Mouse (Mus musculus) frontal cortex, postnatal 10 days (tissue): ENCODE results near the gene C1qtnf4.

Experiments used
- DNase-seq, 2 experiments: peaks; one replicate each; pipeline ENCODE4 v3.0.0; 2022; ENCODE audit warnings: low spot score in 2 of 2, mixed read lengths in 1 of 2

Gene C1qtnf4

DNA sequence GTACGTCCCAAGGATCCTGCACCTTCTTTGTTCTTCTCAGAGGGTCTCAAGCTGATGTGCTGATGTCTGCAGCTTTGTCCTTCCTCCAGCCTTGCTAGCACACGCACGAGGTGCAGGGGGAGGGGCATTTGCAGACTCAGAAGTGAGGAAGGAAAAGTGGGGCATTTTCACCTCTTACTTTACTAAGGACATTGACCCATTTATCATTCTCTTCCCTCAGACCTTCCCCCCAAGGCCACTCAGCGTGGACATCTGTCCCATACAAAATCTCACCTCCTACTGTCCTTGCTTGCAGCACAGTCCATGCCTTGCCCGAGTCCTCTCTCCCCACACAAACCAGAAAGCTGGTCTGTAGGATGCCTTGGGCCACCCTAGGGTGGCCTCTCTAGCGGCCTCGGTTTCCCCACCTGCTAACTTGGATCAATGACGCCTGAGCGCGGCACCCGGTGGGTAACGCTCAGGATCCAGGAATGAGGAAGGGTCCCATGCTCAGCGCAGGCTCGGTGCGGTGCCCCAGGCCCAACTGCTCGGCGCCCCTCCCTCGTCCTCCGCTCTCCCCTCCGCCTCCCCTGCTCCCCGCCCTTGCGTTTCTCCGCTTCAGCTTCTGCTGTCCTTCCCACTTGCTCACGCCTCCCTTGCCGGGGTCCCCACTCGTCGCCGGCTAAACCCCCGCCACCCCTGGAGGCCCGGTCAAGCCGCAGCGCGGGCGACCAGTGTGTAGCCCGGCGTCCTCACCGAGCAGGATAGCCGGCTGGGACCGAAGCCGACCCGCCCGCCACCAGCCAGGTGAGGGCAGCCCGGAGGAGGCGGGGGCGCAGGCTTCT is at the start of gene C1qtnf4:
Gene C1qtnf4, plus strand, starts transcription at position 643 of the 824 bp plus-strand sequence.
- DNase-seq = peak in 1 of 2 experiments; percentile 54

DNA sequence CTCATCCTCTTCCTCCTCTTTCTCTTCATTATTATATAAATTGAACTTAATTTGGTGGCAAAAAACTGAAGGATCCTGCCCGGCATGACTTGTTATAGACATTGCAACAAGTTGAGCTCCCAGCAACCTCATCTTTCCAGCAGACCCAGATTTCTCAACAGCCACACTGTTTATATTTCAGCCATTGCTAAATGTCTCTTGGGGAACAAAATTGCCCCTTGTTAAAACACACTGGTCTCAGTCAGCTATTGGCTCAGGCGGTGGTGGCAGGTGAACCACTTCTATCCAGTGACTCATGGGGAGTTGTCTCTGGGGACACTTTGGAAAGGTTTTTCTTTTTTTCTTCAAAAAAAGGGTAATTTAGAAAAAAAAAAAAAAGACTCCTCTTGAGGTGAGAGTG is 47.0 kb upstream of the C1qtnf4 start:
- DNase-seq = no peak

DNA sequence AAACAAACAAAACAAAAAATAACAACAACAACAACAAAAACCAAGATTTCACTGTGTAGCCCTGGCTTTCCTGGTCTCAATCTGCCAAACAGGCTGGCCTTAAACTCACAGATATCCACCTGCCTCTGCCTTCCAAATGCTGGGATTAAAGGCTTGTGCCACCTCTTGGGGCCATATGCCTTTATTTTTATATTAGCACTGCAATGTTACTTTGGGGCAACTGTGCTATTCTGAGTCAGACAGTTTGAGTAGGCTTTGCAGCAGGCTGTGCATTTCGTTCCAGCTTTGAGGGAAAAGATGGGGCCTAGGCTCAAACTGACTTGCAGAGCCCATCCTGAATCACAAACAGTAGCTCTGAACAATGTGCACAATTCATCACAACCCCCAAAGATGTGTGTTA is 42.0 kb upstream of the C1qtnf4 start:
- no peak for DNase-seq

DNA sequence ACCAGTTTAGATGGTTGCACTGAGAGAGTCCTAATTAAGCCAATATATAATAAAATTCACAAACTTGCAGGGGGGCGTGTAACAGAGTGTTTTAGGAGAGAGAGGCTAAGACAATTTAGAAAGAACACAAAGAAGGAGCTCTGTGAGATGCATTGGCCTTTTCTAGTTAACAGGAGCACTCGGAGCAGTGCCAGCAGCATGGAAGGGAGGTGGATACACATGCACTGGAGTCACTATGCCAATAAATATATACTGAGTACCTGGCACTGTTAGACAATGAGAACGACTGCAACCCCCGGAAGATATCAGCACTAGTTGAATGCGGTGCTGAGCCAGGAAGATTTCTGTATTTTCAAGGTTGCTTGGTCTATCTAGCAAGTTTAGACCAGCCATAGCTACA is 41.4 kb upstream of the C1qtnf4 start:
- DNase-seq = no peak

DNA sequence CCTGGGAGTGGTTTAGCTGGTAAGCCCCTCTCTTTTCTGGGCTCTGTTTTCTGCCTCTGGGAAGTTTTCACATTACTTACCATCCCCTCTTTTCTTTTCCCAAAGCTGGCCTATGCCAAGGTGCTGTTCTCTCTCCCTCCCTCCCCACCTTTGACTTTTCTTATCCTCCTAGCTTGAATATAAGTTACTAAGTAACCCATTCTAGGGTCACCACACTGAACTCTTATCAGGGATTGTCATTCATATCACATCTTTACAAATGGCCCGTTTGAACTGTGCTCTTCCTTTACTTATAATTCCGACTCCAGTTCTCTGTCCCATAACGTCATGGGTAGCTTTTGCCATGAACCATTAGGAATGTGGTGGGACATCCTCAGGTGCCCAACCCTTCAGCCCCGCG is 40.4 kb upstream of the C1qtnf4 start:
- no peak for DNase-seq

DNA sequence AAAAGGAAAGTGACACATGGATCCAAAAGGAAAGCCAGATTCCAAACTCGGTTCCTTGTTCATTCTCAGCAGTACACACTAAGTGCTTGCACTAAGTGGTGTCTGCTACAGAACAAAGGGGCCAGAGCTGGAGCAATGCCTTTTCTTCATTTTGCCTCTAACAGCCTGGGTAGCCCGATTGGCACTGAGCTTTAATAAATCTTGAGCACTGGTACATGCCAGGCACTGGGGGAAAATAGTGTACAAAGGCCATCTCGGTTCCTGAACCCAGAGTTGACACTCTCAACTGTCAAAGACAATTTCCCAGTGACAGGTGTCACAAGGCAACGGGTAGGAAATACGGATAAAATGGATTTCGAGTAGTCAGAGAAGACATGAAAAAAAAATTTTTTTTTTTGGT is 39.5 kb upstream of the C1qtnf4 start:
- DNase-seq = peak in 1 of 2 experiments; percentile 20

DNA sequence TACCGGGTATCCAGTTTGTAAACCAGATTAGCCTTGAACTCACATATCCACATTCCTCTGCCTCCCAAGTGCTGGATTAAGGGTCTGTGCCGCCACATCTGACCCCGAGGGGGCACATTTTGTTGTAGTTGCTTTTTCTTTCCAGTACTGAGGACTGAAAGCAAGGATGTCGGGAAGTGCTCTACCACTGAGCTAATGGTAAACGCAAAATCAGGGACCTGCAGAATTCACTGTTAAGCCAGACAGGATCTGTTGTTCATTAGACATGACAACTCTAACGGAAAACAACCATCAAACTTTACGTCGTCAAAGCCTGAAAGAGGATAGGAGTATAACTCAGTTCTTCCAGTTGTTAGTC is 39.1 kb upstream of the C1qtnf4 start:
- peak in 1 of 2 experiments; percentile 29 for DNase-seq

DNA sequence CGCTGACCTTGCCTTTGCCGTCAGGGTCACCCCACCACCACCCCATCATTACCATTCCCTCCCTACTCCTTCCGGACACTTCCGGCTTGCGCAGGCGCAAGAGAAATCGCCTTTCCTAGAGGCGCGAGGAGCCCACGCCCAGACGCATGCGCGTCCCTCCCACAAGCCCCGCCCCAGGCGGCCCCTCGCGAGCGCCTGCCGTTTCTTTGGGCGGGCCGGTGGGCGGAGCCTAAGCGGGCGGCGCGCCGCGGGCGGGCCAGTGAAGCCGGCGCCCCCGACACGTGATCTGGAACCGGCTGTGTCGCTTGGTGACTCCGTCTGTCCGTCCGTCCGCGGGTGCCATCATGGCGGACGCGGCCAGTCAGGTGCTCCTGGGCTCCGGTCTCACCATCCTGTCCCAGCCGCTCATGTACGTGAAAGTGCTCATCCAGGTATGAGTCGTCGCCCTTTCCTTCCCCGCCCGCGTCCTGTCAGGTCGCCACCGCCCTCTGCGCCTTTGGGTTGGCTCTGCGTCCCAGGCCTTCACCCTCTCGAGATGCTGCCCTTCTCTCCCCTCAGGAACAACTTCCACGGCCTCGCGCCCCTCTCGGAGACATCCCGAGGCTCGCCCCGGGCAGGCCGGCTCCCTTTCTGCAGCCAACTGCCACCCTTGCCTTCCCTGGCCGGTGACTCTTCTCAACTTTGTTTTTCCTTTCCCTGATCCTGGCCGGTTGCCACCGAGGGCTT is 38.5 kb upstream of the C1qtnf4 start, which contains the start of gene Mtch2:
Gene Mtch2, plus strand, starts transcription at position 201 of the 726 bp plus-strand sequence.
- peak; percentile 97 to 98 for DNase-seq

DNA sequence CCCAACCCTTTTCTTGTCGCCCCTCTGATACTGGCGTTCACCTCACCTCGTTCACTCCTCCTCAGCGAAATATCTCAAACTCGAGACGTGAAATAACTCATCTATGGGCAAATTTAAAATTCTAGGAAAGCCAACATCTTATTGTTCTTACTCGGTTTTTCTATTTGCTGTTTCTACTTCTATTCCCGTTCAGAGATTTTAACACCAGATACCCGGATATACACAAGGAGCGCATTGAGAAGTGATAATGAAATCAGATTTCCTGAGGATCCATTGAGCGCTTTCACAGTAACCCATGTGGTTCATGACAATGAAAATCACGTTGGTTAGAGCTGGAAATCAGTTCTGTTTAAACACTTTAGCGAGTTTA is 38.0 kb upstream of the C1qtnf4 start:
- DNase-seq = no peak

DNA sequence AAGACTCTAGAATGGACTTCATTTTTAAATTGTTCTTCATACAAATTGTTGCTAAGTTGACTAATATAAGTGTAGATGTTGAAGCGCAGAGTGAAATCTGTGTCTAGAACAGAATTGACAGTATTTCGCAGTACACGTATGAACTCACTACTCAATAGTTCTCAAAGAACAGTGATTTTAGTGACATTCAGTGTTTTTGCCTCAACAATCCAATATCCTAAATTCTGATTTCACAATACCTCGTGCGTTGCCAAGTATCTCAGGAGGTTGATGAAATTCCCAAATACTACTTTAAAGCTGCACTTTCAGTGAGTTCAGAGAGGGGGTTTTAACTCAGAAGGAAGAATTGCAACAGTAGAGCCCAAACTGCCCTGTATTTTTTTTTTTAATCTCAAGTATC is 37.3 kb upstream of the C1qtnf4 start:
- DNase-seq = no peak

DNA sequence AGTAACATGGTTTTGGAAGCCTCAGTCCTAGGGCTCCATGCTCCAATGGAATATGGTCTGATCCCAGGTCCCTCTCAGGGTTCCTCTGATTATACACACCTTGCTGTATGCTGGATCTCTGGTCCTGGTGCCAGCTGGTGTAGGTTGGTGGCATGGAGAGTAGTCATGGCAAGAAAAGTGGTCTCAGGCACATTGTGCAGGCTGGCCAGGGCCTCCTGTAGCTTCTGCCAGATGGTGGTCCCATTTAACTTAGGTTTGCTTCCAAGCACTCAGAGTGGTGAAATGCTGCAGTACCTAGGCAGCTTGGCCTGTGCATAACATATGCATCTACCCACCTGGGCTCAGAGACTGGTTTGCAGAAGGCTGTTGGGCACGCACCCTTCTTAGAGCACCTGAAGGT is 35.3 kb upstream of the C1qtnf4 start:
- DNase-seq = no peak

DNA sequence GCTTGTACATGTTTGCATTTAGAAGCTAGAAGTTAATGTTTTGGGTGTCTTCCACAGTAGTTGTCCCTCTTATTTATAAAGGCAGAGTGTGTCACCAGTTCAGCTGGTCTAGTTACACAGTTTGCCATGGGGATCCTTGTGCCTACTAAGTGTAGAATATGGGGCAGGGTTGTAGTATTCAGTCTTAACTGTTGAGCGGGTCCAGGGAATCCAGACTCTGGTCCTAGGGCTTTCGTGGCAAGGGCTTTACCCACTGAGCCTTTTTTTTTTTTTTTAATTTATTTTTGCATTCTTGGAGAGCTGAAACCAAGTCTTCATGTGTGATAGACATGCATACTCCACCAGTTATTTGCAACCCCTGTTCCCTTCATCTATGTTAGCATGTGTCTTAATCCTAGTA is 24.2 kb upstream of the C1qtnf4 start:
- DNase-seq = no peak

DNA sequence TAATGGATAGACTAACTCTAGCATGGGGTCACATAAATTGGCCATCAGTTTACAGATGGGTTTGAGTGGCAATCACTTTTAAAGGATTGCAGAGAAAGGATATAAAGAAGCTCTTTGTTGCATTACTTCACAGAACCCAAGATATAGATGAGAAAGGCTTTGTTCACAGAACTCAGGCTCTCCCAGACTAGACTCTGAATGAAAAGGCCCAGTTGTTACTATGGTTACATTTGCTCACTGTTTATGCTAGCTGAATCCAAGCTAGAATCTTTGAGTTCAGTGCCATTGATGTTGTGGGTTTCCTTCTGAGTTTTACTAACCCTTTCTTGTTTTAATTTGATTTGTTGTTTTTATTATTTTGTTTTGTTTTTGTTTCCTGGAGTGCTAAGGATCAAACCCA is 21.5 kb upstream of the C1qtnf4 start:
- no peak for DNase-seq

DNA sequence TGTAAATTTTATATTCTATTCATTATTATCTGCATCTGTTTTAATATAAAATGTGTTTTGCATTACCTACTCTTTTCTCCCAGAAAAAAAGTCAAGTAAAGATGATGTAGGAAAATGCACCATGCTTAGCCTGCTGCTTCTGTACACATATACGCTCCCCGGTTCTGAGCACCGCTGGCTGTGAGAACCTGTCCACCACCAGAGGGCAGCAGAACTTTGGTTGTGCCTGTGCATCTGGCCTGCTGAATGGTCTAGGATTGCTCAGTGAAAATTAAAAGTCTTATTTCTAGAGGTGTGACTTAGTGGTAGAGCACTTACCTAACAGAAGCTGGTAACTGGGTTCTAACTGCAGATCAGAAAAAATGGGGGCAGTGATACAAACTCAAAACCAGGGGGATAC is 19.1 kb upstream of the C1qtnf4 start:
- peak; percentile 63 to 81 for DNase-seq

DNA sequence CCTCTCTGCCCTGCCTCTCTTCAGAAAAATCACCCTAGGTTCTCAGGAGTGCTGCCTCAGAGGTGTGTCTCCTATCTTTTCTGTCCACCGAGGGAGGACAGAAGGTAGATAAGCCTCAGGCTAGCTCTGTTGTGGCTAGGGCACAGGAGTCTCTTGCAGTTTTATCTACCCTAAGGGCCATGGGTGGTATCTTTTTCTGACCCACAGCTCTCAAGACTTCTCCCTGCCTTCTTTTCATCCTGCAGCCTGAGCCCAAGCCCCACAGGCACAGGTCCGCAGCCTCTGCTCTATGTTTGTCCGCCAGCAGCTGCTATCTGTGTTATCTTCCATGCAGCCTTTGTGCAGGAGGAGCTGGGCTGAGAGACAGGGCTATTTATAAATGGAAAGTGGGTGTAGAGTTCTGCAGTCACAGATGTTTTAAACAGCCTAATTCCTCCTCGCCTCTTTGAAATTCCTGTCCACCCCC is 15.5 kb upstream of the C1qtnf4 start:
- DNase-seq = no peak

DNA sequence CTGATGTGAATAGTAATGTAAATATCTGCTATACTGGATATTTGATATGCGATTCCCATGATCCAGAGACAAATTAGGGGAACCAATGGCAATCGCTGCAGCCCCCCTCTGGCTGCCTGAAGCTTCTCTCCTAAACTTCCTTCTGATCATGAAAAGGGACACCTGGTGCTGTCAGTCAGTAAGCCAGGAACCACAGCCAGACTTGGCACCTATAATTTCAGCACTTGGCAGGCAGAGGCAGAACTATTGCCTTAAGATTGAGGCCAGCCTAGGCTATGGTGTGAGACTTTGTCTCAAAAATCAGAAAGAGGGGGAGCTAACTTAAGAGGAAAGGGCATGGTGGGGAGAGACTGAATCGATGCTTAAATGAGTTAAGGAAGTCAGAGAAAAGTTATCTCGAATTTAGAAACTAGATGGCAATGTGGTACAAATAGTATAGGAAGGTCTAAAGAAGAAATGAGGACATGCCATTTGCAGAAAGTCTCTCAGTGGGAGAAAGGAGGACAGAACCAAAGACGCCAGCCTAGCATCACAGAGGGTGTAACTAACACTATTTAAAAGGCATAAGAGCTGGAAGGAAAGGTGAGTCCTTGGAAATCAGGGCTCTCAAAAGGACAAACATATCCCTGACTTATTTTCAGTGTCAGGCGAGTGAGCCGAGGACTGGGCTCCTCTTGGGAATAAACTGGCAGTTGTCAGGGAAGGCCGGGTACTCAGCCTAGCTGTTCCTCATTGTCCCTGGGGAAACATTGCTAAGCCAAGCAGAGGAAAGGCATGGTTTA is 14.3 kb upstream of the C1qtnf4 start:
- DNase-seq = no peak

DNA sequence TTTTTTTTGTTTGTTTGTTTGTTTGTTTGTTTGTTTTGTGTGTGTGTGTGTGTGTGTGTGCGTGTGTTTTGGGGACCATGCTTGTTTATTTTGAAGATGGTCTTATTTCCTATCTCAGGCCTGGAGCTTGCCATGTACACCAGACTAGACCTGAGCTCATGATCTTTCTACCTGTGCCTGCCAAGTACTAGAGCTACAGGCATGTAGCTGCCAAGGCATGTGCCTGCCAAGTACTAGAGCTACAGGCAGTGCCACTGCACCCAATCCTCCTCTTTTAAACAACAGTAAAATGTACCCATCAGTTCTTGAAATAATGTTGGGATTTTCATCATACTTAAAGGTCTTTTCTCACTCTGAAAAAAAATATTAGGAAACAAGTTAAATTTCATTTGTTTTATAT is 11.6 kb upstream of the C1qtnf4 start:
- DNase-seq = no peak

DNA sequence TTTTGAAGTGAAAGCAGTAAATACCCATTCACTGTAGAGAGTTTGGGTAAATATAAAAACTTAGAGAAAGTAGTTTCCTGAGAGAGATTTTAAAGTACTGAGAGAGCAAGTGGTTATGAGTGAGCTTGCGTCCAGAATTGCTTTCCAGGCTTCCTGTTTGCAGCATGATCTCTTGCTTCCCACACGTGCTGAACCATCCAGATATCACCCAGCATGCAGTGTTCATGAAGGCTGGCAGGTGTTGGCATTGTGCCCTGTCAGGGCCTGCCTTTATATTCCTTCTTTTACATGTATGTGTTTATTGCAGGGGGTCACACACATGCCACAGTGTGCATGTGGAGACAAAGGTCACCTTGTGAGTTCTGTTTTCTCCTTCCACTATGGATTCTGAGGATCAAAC is 10.4 kb upstream of the C1qtnf4 start:
- DNase-seq = no peak

DNA sequence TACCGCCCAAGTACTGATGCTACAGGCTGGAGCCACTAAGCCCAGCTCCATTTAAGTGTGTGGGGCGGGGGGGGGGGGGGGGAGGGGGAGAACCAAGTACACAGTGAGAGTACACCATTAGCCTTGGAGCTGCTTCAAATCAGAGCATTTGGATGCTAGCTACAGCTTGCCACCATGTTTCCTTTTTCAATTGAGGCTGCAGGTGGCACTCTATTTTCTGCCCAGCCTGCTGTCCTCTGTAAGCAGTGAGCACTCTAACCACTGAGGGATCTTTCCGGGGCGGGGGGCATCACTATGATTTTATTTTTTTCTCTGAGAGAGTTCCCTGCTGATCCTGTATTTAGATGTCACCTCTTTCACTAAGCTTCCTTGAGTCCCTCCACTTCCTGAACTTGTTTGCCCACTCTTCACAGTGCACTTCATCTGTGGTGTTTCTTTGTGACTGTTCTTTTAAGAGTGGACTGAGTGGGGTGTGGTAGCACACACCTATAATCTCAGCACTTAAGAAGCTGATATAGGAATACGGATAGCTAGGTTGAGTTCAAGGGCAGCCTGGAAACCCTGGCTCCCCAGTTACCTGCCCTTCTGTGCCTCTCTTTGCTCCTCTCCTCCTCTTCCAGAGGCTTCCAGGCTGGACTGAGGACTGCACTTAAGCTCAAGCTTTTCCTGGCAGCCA is 7.9 kb upstream of the C1qtnf4 start:
- DNase-seq = no peak

DNA sequence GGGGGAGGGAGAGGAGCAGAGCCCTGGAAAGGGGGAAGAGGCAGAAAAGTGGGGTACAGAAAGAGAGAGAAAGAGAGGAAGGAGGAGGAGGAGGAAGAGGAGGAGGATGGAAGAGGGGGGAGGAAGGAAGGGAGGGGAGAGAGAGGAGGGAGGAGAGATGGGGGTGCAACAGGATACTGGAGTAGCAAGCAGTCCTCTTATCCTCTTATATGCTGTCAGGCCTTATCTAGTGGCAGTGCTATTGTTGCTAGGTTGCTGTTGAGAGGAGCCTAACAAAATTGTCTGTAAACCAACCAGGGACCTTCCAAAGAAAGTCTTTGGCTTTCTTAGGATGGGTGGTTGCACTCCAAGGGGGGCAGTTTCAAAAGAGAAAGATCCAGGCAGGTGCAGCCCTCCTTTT is 6.2 kb upstream of the C1qtnf4 start:
- no peak for DNase-seq

DNA sequence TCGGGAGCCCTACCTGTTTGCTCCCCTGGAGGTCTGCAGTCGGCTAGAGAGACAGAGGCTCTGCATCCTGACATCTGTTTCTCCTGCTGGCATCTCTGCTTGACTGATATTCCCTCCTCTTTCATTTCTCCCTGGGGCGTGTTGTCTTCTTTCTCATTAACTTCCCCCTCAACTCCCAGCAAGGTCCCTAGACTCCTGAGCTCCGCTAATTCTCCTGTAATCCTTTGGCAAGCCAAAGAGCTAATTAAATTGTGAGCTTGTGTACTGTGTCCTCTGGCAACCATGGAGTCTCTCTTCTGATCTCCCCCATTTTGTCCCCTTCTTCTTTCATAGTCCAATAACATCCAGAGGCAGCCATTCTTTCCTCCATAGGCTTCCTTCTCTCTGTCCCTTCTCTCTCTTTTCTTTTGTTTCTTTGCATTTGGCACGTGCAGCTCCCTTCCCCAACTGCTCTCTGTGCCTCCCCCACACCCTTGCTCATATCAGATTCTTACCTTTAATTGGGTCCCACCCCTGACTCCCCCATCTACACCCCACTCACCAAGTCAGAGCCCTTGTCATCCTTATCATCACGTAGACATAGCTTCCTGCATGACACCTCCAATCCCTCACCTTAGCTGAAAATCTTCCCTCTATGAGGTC is 5.4 kb upstream of the C1qtnf4 start:
- DNase-seq = no peak
